Mouse (Mus musculus): ENCODE measurements at regions not wholly inside any gene's neighbourhood (a gene's known extent, or its start where the extent isn't known, plus 50 kb on each side); places are given as distances from the start of the nearest gene placed in this dataset.

DNA sequence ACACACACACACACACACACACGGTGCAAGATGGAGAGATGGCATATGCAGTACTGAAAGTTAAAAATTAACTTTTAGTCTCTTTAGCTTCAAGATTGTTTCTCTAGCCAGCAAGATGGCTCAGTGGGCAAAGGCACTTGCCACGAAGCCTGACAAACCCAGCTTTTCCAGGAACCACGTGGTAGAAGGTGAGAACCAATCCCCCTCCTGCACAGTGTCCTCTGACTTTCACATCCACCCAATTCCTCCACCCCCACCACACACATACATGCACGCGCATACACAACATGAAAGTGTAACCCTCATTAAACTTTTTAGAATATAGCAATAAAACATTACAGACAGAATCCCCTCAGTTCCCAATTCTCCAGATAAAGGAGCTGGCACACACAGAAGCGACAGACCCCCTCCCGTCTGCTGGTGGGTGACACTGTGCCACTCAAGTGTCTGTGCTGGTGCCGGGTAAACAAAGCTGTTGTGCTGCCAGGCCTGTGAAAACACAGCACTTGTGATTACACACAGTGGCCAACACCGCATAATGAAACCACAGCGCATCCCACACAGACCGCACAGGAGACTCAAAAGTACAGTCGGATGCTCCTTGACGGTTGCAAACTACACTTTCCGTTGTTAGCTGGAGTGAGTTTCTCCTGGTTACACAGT lies 82.9 kb upstream of the Elac2 start:
- no peak overlapping the region for H3K4me3 ChIP-seq (ENCODE audit: insufficient read depth, poor library complexity, severe bottlenecking)
- TF ChIP-seq FOSL1 (IDR thresholded peaks at IDR 0.05; ENCODE audit: insufficient read depth, low read length, poor library complexity, severe bottlenecking): no peak
- TF ChIP-seq MYOG (IDR thresholded peaks at IDR 0.05; ENCODE audit: control insufficient read depth, extremely low read depth, insufficient read length): no peak
- no peak for TF ChIP-seq CTCF (IDR thresholded peaks at IDR 0.05; ENCODE audit: control insufficient read depth, insufficient read depth, insufficient read length)
- no peak for TF ChIP-seq CEBPB (IDR thresholded peaks at IDR 0.05; ENCODE audit: low read depth)
- no peak for TF ChIP-seq USF1 (IDR thresholded peaks at IDR 0.05; ENCODE audit: low read depth)
- no peak for TF ChIP-seq MYOD1 (IDR thresholded peaks at IDR 0.05; ENCODE audit: control insufficient read depth, insufficient read length, low read depth)
- no peak for TF ChIP-seq MAX (IDR thresholded peaks at IDR 0.05)
- H3ac ChIP-seq (ENCODE audit: control insufficient read depth, insufficient read length, low read depth): no peak overlapping the region
- no peaks in the 10 kb centered on the region for H3K79me3 ChIP-seq (ENCODE audit: low read depth)
- no peaks in the 10 kb centered on the region for H3K79me2 ChIP-seq (ENCODE audit: control insufficient read depth, insufficient read depth)
- H3K27me3 ChIP-seq (ENCODE audit: control insufficient read depth, insufficient read depth, insufficient read length): peaks cover 25% of the 10 kb centered on the region
- no peaks in the 10 kb centered on the region for H3K36me3 ChIP-seq (ENCODE audit: control insufficient read depth, insufficient read depth)

GRCm38 (mm10) chr11:64898758-64899586 lies 79.9 kb upstream of the Elac2 start:
- no peak for TF ChIP-seq MAX (IDR thresholded peaks at IDR 0.05)
- TF ChIP-seq USF1 (IDR thresholded peaks at IDR 0.05; ENCODE audit: low read depth): no peak
- TF ChIP-seq MYOD1 (IDR thresholded peaks at IDR 0.05; ENCODE audit: control insufficient read depth, insufficient read length, low read depth): no peak
- TF ChIP-seq CTCF (IDR thresholded peaks at IDR 0.05; ENCODE audit: control insufficient read depth, insufficient read depth, insufficient read length): peak; percentile 80
- TF ChIP-seq MYOG (IDR thresholded peaks at IDR 0.05; ENCODE audit: control insufficient read depth, extremely low read depth, insufficient read length): no peak
- no peak for TF ChIP-seq FOSL1 (IDR thresholded peaks at IDR 0.05; ENCODE audit: insufficient read depth, low read length, poor library complexity, severe bottlenecking)
- no peak for TF ChIP-seq CEBPB (IDR thresholded peaks at IDR 0.05; ENCODE audit: low read depth)
- no peak overlapping the region for H3K4me3 ChIP-seq (ENCODE audit: insufficient read depth, poor library complexity, severe bottlenecking)
- H3K79me2 ChIP-seq (ENCODE audit: control insufficient read depth, insufficient read depth): no peaks in the 10 kb centered on the region
- no peak overlapping the region for H3ac ChIP-seq (ENCODE audit: control insufficient read depth, insufficient read length, low read depth)
- peaks cover 11% of the 10 kb centered on the region for H3K27me3 ChIP-seq (ENCODE audit: control insufficient read depth, insufficient read depth, insufficient read length)
- H3K79me3 ChIP-seq (ENCODE audit: low read depth): no peaks in the 10 kb centered on the region
- H3K36me3 ChIP-seq (ENCODE audit: control insufficient read depth, insufficient read depth): no peaks in the 10 kb centered on the region

DNA sequence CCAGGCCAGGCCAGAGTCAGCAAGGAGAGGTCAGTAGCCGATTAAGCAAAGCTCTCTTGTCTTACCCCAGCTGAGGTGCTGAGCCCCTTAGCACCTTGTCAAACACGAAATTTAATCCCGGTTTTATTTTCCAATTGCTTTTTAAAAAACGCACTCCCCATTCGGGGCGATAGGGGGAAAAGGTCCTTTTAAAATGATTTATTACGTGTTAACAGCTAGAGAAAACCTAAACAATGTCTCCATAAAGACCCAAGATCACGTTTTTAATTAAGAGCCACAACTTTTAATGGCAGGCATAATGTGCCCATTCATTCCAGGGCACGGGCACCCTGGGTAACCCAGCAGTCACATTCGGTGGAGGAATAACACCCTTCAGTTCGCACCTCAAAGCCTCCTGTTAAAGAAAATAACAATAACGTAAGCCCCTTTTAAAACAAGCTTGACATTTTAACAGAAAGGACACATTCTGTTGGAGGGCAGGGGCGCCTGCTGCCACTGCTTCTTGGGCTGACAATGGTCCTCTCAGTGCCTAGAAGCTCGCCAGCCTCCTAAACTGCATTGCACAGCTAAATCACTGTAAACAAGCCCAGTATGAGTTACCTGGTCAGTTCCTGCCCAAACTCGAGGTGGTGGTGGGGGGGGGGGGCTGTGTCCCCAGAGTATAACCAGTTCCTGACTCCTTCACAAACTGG lies 79.1 kb upstream of the Elac2 start:
- TF ChIP-seq USF1 (IDR thresholded peaks at IDR 0.05; ENCODE audit: low read depth) (no peak), CTCF (IDR thresholded peaks at IDR 0.05; ENCODE audit: control insufficient read depth, insufficient read depth, insufficient read length) (no peak), MAX (IDR thresholded peaks at IDR 0.05) (no peak), FOSL1 (IDR thresholded peaks at IDR 0.05; ENCODE audit: insufficient read depth, low read length, poor library complexity, severe bottlenecking) (no peak), CEBPB (IDR thresholded peaks at IDR 0.05; ENCODE audit: low read depth) (no peak), MYOD1 (IDR thresholded peaks at IDR 0.05; ENCODE audit: control insufficient read depth, insufficient read length, low read depth) (no peak), MYOG (IDR thresholded peaks at IDR 0.05; ENCODE audit: control insufficient read depth, extremely low read depth, insufficient read length) (no peak)
- peaks cover 11% of the 10 kb centered on the region for H3K27me3 ChIP-seq (ENCODE audit: control insufficient read depth, insufficient read depth, insufficient read length)
- H3K36me3 ChIP-seq (ENCODE audit: control insufficient read depth, insufficient read depth): no peaks in the 10 kb centered on the region
- no peaks in the 10 kb centered on the region for H3K79me3 ChIP-seq (ENCODE audit: low read depth)
- H3ac ChIP-seq (ENCODE audit: control insufficient read depth, insufficient read length, low read depth): no peak overlapping the region
- H3K4me3 ChIP-seq (ENCODE audit: insufficient read depth, poor library complexity, severe bottlenecking): no peak overlapping the region
- H3K79me2 ChIP-seq (ENCODE audit: control insufficient read depth, insufficient read depth): no peaks in the 10 kb centered on the region

- Histone ChIP-seq H3K27me3 (ENCODE audit: control insufficient read depth, insufficient read depth, insufficient read length) (no peaks in the 10 kb centered on the region), H3K79me3 (ENCODE audit: low read depth) (no peaks in the 10 kb centered on the region), H3ac (ENCODE audit: control insufficient read depth, insufficient read length, low read depth) (no peak overlapping the region), H3K36me3 (ENCODE audit: control insufficient read depth, insufficient read depth) (no peaks in the 10 kb centered on the region), H3K4me3 (ENCODE audit: insufficient read depth, poor library complexity, severe bottlenecking) (no peak overlapping the region), H3K79me2 (ENCODE audit: control insufficient read depth, insufficient read depth) (no peaks in the 10 kb centered on the region)
- TF ChIP-seq MYOD1 (IDR thresholded peaks at IDR 0.05; ENCODE audit: control insufficient read depth, insufficient read length, low read depth): no peak
- TF ChIP-seq FOSL1 (IDR thresholded peaks at IDR 0.05; ENCODE audit: insufficient read depth, low read length, poor library complexity, severe bottlenecking): peak; percentile 61
- peak; percentile 68 for TF ChIP-seq MAX (IDR thresholded peaks at IDR 0.05)
Observed at GRCm38 (mm10) chr11:64916783-64917182, 62.1 kb upstream of the Elac2 start.

- H3K36me3 ChIP-seq (ENCODE audit: control insufficient read depth, insufficient read depth): no peaks in the 10 kb centered on the region
- H3K79me3 ChIP-seq (ENCODE audit: low read depth): no peaks in the 10 kb centered on the region
- no peak for TF ChIP-seq FOSL1 (IDR thresholded peaks at IDR 0.05; ENCODE audit: insufficient read depth, low read length, poor library complexity, severe bottlenecking)
- TF ChIP-seq CEBPB (IDR thresholded peaks at IDR 0.05; ENCODE audit: low read depth): no peak
- TF ChIP-seq USF1 (IDR thresholded peaks at IDR 0.05; ENCODE audit: low read depth): no peak
- no peak for TF ChIP-seq CTCF (IDR thresholded peaks at IDR 0.05; ENCODE audit: control insufficient read depth, insufficient read depth, insufficient read length)
- TF ChIP-seq MYOD1 (IDR thresholded peaks at IDR 0.05; ENCODE audit: control insufficient read depth, insufficient read length, low read depth): no peak
- no peak for TF ChIP-seq MYOG (IDR thresholded peaks at IDR 0.05; ENCODE audit: control insufficient read depth, extremely low read depth, insufficient read length)
- no peak for TF ChIP-seq MAX (IDR thresholded peaks at IDR 0.05)
- no peaks in the 10 kb centered on the region for H3K27me3 ChIP-seq (ENCODE audit: control insufficient read depth, insufficient read depth, insufficient read length)
- no peak overlapping the region for H3ac ChIP-seq (ENCODE audit: control insufficient read depth, insufficient read length, low read depth)
- no peak overlapping the region for H3K4me3 ChIP-seq (ENCODE audit: insufficient read depth, poor library complexity, severe bottlenecking)
- no peaks in the 10 kb centered on the region for H3K79me2 ChIP-seq (ENCODE audit: control insufficient read depth, insufficient read depth)
Observed at GRCm38 (mm10) chr11:64917301-64917700, 61.5 kb upstream of the Elac2 start.

Measured in C2C12 (cell line).